Mouse (Mus musculus) cerebellum, adult 2 months (tissue): ENCODE measurements around the gene Runx2.

Experiments used
- CTCF ChIP-seq: fragments of 200-500 bp; IDR thresholded peaks from 2 replicates; pipeline ENCODE4 v1.5.1; 2011; ENCODE audit warnings: low read depth, mild to moderate bottlenecking, control low read depth, low read length, moderate library complexity, borderline replicate concordance; ENCODE audit not compliant: insufficient read depth
- POLR2A ChIP-seq: fragments of 200-500 bp; IDR thresholded peaks from 2 replicates; pipeline ENCODE4 v1.6.1; 2011; ENCODE audit warnings: low read length, control low read depth, borderline replicate concordance; ENCODE audit not compliant: insufficient read depth

- TF ChIP-seq CTCF = no peak
- no peak for TF ChIP-seq POLR2A
Observed at GRCm38 (mm10) chr17:44742246-44742645, 72.4 kb downstream of the Runx2 start.
